Mouse (Mus musculus): ENCODE results near the gene Crtap. TPM values are rescaled to one million over a fixed set of nuclear protein-coding genes. Genes with fewer than 3 reads are reported as not detected.
"Not testable (repeated sequence)": the region's sequence is repeated elsewhere in the genome, so short reads cannot be mapped to it uniquely, and the experiment has no call there.

Gene Crtap
- polyA plus RNA-seq, 1 experiment from 2014 or later = 27.4 TPM

DNA sequence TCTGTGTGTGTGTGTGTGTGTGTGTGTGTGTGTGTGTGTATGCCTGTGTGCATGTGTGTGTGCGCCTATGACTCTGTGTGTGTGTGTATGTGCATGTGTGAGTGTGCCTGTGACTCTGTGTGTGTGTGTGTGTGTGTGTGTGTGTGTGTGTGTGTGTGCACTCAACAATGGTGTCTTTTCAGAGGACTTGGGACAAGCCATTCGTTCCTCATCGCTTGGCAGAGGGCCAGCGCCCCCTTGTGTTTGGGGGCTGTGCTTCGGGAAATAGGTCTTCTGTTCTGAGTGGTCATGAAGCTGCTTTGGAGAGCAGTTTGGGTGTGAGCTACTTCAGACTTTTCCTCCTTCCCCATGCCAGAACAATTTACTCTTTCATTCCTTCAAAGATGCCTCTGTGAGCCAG is 18.8 kb downstream of the Crtap start:
- ATAC-seq (ENCODE audit: low FRiP score); H3K27me3 ChIP-seq: not testable (repeated sequence)

DNA sequence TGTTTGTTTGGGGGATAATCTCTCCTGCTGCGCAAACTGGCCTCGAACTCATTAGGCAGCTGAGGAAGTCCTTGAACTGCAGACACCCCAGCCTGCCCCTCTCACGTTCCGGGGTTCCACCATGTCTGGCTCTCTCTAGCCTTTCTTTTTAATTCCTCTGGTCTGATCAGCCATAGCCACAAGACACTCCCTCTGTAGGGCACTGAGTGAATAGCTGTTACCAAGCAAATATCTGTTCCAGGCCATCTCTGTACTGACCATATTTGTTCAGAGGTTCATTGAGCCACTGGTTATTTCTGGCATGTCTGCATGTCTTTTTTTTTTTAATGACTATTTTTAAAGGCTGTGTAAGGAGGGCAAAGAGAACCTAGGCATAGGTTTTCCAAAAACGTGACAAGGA is 21.1 kb downstream of the Crtap start:
- peaks cover 15% of the 10 kb centered on the region; the same call in 1 of the 2 replicates for H3K27me3 ChIP-seq
- not testable (repeated sequence) for H3K4me3 ChIP-seq; H3K27ac ChIP-seq; H3K9me3 ChIP-seq; H3K4me2 ChIP-seq; H3K36me3 ChIP-seq; ATAC-seq (ENCODE audit: low FRiP score); H3K9ac ChIP-seq
- 57% methylated on average over 5 of the region's 5 CpGs for WGBS
- H3K4me1 ChIP-seq (replicated peaks) = peaks cover 11% of the 10 kb centered on the region

More for the DNA sequence above, 18.8 kb downstream of the Crtap start:
- H3K27ac ChIP-seq, H3K36me3 ChIP-seq, H3K9ac ChIP-seq, H3K9me3 ChIP-seq, H3K4me2 ChIP-seq, H3K4me3 ChIP-seq: not testable (repeated sequence)
- 30% methylated on average over 5 of the region's 5 CpGs for whole genome bisulfite sequencing
- H3K4me1 ChIP-seq (replicated peaks) = peaks cover 11% of the 10 kb centered on the region

DNA sequence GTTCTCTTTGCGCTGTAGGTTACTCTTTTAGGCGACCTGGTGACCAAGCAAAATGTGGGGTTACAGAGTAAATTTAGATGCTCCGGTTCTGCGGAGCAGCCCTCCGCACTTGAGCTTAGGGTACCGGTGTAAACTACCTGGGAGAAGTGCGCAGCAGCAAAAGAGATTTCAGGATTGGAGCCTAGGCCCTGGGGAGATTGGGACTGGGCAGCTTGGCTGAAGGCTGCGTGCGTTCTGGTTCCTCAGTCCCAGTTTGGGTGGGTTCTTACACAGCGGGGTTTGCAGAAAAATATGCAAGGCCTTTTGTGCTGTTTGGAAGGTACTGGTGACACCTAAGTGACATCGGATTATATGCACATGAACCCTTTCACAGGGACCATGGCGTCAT is 22.0 kb downstream of the Crtap start:
- ATAC-seq (ENCODE audit: low FRiP score) = no peak

DNA sequence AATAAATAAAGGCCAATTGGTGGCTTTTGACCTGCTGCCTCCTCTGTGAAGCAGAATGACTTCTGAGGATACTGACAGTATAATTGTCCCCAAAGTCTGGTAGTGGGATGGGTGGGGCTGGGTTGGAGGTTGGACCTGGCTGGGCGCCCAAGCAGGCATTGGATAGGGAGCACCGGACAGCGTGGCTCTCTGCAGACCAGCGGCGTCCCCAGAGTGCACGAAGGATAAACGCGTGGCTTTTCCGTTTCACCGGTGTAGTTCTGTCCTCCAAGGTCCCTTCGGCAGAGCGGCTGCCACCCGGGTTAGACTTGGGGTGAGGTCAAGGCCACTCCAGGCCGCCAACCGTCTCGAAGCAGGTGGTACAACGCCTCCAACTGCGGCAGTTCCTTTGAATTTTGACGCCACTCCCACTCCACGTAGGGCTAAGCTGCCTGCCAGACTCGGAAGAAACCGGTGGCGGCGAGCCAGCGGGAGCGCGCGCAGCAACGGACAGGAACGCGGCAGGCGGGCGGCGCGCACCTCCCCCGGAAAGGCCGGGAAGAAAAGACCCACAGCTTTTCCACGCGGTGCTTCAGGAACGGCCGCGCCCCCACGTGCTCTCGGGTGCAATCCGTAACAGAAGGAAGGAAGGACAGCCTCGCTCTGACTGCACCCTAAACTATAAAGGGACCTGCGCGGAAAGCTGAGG is 22.5 kb downstream of the Crtap start:
- H3K4me3 ChIP-seq = peak overlapping the region; percentile 55
- H3K9ac ChIP-seq = peak overlapping the region; percentile 77
- WGBS = under 1% methylated on average over 47 of the region's 48 CpGs
- H3K4me1 ChIP-seq (replicated peaks) = peaks cover 11% of the 10 kb centered on the region
- H3K27ac ChIP-seq = no peak overlapping the region
- no peaks in the 10 kb centered on the region for H3K9me3 ChIP-seq
- ATAC-seq (ENCODE audit: low FRiP score) = peak; percentile 87
- H3K36me3 ChIP-seq = no peaks in the 10 kb centered on the region
- H3K27me3 ChIP-seq = peaks cover 15% of the 10 kb centered on the region; the same call in 1 of the 2 replicates
- H3K4me2 ChIP-seq = peak overlapping the region; percentile 92

More for the DNA sequence above, 22.0 kb downstream of the Crtap start:
- H3K4me1 ChIP-seq (replicated peaks) = peaks cover 11% of the 10 kb centered on the region
- H3K9me3 ChIP-seq = no peaks in the 10 kb centered on the region
- H3K4me3 ChIP-seq = peak overlapping the region; percentile 55
- peaks cover 15% of the 10 kb centered on the region; the same call in 1 of the 2 replicates for H3K27me3 ChIP-seq
- WGBS = 14% methylated on average over 12 of the region's 12 CpGs
- peak overlapping the region; percentile 92 for H3K4me2 ChIP-seq
- no peak overlapping the region for H3K27ac ChIP-seq
- H3K9ac ChIP-seq = peak overlapping the region; percentile 77
- no peaks in the 10 kb centered on the region for H3K36me3 ChIP-seq

DNA sequence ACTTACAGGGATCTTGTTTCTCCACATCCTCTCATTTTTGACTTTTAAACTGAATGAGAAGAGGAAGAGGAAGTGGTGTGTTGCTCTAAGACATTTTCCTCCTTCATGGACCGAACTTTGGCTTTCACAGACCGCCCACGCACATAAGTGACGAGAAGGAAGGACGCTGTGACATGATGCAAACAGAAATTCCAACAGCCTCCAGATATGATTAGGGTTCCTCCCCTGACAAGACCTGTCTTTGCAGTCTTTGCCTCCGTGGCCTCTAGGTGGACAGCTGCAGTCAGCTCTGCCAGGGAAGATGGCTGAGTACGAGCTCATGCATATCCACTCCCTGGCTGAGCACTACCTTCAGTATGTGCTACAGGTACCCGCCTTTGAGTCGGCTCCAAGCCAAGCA is 60.6 kb downstream of the Crtap start, which contains the start of gene Bcl2a1c:
Bcl2a1c (plus strand) TSS at position 281 of the 400 bp plus-strand sequence.
- H3K4me2 ChIP-seq; H3K27ac ChIP-seq; H3K36me3 ChIP-seq; H3K27me3 ChIP-seq; H3K4me1 ChIP-seq (replicated peaks); H3K9me3 ChIP-seq; H3K9ac ChIP-seq; ATAC-seq (ENCODE audit: low FRiP score); H3K4me3 ChIP-seq: not testable (repeated sequence)
- 83% methylated on average over 9 of the region's 9 CpGs for WGBS

DNA sequence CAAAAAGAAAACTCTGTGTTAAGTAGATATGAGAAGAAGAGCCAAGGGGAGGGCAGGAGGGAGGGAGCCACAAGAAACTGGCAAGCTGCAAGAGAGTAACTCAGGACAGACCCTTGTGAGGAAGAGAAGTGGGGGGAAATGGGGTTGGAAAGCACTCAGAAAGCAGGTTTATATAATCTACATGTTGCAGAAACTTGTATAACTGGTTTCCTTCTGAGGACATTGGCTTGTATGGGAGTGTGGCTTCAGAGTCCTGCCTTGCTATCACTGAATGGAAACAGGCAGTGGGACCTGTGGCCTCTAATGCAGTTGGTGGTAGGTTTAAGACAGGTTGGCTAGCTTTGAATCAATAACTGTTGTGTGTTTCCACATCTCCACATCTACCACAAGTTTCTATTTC is 62.1 kb downstream of the Crtap start:
- not testable (repeated sequence) for H3K4me2 ChIP-seq; H3K4me1 ChIP-seq (replicated peaks); H3K4me3 ChIP-seq; H3K9ac ChIP-seq; H3K36me3 ChIP-seq; H3K27me3 ChIP-seq; H3K27ac ChIP-seq; ATAC-seq (ENCODE audit: low FRiP score); H3K9me3 ChIP-seq

DNA sequence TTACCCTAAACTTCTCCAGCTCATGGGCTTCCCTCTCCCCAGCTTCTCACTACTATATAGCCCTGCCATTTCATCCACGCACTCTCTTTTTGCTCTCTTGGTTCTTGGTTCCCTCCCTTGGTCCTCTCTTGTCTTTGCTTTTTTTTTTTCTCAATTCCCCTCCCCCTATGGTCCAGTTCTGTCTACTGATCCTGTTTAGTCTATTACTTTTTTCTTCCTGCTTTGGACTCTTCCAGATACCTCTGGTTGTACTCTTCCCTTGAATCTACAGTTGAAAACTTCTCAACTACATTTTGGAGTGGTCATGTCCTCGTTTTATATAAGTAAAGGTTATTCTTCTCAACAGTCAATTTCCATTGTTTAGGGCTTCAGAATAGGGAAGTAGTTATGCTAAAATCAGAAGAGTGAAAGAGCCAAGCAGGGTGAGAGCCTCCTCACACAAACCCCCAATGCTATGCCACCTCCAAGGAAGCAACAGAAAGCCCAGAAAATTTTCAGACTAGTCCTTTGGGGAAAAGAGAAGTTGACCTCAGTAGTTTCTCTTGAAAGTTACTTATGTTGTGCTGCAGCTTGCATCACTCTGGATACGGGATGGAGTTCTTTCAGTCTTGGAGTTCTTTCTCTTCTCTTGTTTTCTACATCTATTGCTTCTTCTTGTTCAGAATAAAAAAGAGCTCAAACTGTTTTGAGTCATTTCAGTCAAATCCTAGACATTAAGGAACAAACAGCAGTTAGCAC is 64.3 kb downstream of the Crtap start:
- Histone ChIP-seq H3K9me3 (no peaks in the 10 kb centered on the region), H3K36me3 (no peaks in the 10 kb centered on the region), H3K9ac (no peak overlapping the region), H3K4me2 (no peak overlapping the region), H3K4me1 (replicated peaks) (no peaks in the 10 kb centered on the region), H3K4me3 (no peak overlapping the region), H3K27me3 (no peaks in the 10 kb centered on the region), H3K27ac (no peak overlapping the region)
- no peak for ATAC-seq (ENCODE audit: low FRiP score)
- WGBS = 69% methylated on average over 3 of the region's 3 CpGs

Other genes with a start within 250 kb of the Crtap start
- not detected in 2 replicates for gene Bcl2a1c, start 60.5 kb downstream of the Crtap start, polyA plus RNA-seq (2015; fragmentation: Nextera tagmentation; extraction: Ambion mirVana)
- 27.0 and 29.1 TPM in 2 replicates for gene Glb1, start 10.4 kb upstream of the Crtap start, polyA plus RNA-seq (2015; fragmentation: Nextera tagmentation; extraction: Ambion mirVana)
- gene Tmppe, start 10.4 kb upstream of the Crtap start, polyA plus RNA-seq (2015; fragmentation: Nextera tagmentation; extraction: Ambion mirVana) = 7.7 and 9.7 TPM in 2 replicates
- not detected in 2 replicates for gene Ccr4, start 114.2 kb upstream of the Crtap start, polyA plus RNA-seq (2015; fragmentation: Nextera tagmentation; extraction: Ambion mirVana)
- gene C130032M10Rik, start 125.0 kb upstream of the Crtap start, polyA plus RNA-seq (2015; fragmentation: Nextera tagmentation; extraction: Ambion mirVana) = 0.32 and 0.35 TPM in 2 replicates
- 0.50 and 0.53 TPM in 2 replicates for gene Trim71, start 173.7 kb upstream of the Crtap start, polyA plus RNA-seq (2015; fragmentation: Nextera tagmentation; extraction: Ambion mirVana)
- gene Cnot10, start 249.5 kb upstream of the Crtap start, polyA plus RNA-seq (2015; fragmentation: Nextera tagmentation; extraction: Ambion mirVana) = 54.7 and 59.0 TPM in 2 replicates

Data from hindbrain, embryonic 13.5 days (tissue).